Mouse (Mus musculus): ENCODE results near the gene Flvcr2. TPM values are rescaled to one million over a fixed set of nuclear protein-coding genes. Genes with fewer than 3 reads are reported as not detected.
"Not testable (repeated sequence)": the region's sequence is repeated elsewhere in the genome, so short reads cannot be mapped to it uniquely, and the experiment has no call there.

The Flvcr2 gene
- total RNA-seq (2021) = 1 to 10 TPM; 2.3 to 3.1 TPM

DNA sequence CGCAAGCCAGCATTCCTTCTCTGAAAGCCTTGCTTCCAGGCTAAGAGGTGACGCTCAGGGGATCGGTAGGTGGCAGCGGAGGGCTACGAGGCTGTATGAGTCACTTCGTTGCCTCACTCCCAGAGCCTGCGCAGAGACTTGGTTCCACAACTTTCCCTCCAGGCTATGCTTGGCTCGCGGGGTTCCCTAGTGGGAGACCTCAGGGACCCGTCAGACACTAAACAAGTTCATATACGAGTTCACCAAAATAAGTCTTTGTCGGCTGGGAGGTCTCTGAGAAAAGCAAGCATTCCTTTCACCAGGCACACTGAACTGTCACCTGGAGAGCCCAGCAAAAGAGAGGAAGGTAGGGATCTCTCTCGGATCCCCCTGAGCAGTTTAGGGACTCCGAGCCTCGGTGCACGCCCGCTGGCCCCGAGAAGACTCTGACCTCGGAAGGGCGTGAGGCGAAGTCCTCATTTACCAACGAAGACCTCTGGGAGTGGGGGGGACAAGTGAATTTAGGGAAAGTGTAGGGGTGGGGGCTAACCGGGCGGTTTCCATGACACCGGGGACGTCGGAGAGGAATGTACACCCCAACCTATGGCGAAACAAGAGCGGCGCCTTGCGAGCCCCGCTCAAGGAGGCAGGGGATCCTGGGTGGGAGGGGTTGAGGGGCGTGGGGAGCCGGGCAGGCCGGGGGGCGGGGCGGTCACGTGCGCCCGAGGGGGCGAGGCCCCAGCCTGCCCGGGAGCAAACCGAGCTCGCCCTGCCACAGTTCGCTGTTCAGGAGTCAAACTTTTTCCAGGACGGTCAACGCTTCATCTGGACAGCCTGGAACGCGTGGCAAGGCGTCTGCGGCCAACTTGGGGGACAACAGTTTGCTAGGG lies at the start of gene Flvcr2:
Flvcr2 (plus strand) TSS at position 713 of the 869 bp plus-strand sequence.
- intact Hi-C loops (cut with DNase I) = loop anchor here (1.0 to 5.0 kb wide), 2 partner anchors 72 to 331 kb away; partner anchors contain the start of gene Tgfb3
- peak; percentile 81 to 82 for DNase-seq

GRCm38 (mm10) chr12:85698179-85698578 lies 48.2 kb upstream of the Flvcr2 start:
- intact Hi-C loops (cut with DNase I); DNase-seq: not testable (repeated sequence)

DNA sequence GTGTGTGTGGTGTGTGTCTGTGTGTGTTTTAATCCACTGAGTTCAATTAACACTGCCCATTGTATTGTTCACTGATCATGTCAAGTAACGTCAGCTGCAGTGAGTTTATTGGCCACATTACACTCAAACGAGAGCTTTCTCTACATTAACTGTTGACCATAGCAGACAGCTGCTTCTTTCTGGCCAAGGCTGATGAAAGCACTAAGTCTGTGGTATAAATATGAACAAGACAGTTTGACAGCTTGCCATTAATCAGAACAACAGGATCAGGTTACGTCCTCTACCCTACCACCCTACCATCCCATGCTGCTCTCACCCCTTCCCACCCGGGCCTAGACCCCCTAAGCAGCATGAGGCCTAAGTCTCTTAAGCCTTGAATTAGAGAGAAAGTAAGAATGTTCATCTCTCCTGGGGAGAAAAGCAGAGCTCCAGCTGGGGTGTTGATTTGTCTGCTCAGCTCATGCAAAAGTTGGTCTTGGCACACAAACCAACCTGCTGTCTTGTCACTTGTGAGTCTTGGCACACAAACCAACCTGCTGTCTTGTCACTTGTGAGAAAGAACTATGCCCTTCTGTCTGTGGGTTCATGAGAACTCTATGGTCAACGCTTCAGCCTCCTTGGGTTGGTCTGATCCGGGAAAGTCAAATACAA lies 46.0 kb upstream of the Flvcr2 start:
- intact Hi-C loops (cut with DNase I) = no loop called here

GRCm38 (mm10) chr12:85700842-85701223 lies 45.5 kb upstream of the Flvcr2 start:
- intact Hi-C loops (cut with DNase I) = no loop called here
- no peak for DNase-seq

More for the DNA sequence above, 46.0 kb upstream of the Flvcr2 start:
- DNase-seq = no peak

DNA sequence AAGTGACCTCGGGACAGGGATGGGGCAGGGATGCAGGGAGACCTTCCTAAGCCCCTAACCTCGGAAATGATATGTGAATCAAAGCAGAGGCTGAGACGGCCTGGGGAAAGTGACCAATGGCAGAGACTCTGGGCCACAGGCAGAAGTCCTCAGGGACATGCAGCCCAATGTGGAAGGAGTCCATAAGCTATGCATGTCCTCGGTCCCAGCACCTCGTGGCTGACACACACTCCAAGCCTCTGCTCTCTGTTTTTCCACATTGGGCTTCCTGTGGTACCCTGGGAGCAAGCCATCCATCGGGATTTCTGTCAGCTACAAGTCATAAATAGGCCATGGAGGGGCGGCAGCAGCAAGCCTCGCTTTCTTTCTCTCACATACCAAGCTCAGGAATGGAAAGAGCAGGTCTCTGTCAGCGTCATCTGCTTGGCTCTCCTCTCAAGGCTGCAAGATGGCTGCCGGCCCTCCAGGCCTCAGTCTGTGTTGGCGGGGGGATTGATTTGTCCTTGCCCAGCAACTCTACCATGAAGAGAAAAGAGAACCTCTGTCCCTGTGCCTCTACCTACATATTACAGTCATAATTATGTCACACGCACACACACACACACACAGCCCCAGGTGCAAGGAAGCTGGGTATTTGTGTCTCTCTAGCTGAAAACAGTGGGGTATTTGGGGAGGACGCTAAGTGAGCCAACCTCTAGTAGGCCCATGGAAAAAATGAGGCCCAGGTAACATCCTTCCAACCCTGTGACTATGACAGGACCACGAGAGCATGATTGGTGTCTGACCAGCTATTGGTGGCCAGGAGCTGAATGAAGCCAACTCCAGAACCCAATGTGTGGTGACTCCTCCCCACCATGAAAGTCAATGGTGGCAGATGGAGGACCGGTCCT lies 43.9 kb upstream of the Flvcr2 start:
- intact Hi-C loops (cut with DNase I) = no loop called here
- no peak for DNase-seq

DNA sequence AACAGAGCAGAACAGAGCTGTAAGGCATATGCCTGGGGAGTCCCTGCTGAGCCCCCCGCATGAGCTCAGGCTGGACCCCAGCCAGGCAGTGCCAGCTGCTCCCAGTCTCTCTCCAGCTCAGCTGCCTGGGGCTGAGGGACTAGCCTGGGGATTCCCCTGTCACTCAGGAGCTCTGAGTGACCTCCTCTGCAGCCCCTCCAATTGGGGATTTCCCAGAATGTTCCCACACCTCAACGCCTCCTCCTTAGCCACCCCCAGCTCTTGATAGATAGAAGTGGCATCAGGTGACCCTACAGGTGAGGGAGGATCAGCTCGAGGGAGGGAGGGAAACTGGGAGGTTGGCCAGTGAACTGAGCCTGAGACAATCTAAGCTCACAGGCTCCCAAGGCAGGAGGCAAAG lies 42.8 kb upstream of the Flvcr2 start:
- DNase-seq = no peak
- intact Hi-C loops (cut with DNase I) = no loop called here

- intact Hi-C loops (cut with DNase I) = no loop called here
- no peak for DNase-seq
These were observed 41.8 kb upstream of the Flvcr2 start for GRCm38 (mm10) chr12:85704566-85704965.

- intact Hi-C loops (cut with DNase I) = no loop called here
- DNase-seq = peak; percentile 83 to 87
These were observed 41.1 kb upstream of the Flvcr2 start for GRCm38 (mm10) chr12:85705002-85705830.

DNA sequence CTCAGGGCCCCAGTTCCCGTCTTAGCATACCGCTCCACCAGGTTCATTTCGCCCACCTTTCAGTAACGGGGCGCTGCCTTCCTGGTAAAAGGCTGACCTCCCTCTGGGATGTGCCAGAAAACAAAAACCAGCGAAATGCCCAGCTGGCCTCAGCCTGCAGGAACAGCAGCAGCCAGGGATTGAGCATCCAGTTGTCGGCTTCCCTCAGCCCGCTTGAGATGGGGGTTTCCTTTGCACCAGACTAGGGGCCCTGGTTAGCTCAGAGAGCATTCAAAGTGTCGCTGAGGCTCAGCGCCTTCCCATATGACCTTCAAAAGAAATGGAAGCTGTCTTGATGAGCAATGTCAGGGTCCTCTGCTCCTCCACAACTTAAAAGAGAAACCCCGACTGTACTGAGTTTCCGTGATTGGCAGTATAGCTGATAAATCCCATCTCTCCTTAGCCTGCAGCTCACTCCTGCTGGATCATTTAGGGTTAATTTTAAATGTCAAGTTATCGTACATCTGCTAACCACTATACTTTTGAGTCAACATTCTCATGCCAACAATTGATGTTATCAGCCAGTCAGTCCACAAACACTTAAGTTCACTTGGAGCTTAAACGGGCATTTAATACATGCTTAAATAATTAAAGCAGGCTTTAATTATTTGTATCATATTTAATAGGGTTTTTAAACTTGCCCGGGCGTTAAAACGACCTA lies 40.4 kb upstream of the Flvcr2 start:
- no peak for DNase-seq
- intact Hi-C loops (cut with DNase I) = no loop called here

DNA sequence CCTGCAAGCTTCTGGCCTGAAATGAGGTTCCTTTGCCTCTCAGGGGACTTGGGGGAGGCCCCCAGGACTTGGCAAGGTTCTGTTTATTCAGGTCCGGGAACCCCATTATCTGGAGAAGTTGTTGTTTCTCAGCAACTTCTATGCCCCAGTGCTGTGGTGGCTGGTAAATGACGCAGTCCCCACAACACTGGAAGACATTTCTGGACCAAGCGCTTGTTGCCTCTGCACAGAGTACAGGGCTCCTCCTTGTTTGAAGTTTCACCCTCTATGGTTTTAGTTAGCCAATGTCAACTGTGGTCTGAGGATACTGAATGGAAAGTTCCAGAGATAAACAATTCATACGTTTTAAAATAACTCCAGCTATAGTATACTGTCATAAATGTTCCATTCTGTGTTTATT lies 39.4 kb upstream of the Flvcr2 start:
- DNase-seq = no peak
- intact Hi-C loops (cut with DNase I) = no loop called here

GRCm38 (mm10) chr12:85707391-85707790 lies 38.9 kb upstream of the Flvcr2 start:
- DNase-seq = no peak
- intact Hi-C loops (cut with DNase I) = no loop called here

GRCm38 (mm10) chr12:85708556-85708955 lies 37.8 kb upstream of the Flvcr2 start:
- DNase-seq = no peak
- intact Hi-C loops (cut with DNase I) = no loop called here

DNA sequence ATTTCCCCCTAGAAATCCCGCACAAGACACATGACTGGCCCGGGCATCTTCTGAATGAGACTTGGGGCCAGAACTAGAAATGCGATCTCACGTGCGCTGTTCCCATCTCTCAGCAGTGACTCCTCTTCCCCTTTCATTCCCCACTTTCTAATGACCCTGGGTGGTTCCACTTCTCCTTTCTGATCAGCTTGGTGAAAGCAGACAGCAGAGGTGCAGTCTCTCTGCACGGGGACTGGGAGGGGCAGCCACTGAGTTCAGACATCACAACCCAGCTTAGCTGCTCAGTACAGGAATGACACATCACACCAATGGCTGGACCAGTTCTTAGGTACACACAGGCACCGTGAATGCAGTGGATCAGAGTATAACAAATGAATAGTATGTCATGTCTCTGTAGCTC lies 35.6 kb upstream of the Flvcr2 start:
- no peak for DNase-seq
- intact Hi-C loops (cut with DNase I) = no loop called here

GRCm38 (mm10) chr12:85712587-85712986 lies 33.8 kb upstream of the Flvcr2 start:
- intact Hi-C loops (cut with DNase I) = no loop called here
- no peak for DNase-seq

DNA sequence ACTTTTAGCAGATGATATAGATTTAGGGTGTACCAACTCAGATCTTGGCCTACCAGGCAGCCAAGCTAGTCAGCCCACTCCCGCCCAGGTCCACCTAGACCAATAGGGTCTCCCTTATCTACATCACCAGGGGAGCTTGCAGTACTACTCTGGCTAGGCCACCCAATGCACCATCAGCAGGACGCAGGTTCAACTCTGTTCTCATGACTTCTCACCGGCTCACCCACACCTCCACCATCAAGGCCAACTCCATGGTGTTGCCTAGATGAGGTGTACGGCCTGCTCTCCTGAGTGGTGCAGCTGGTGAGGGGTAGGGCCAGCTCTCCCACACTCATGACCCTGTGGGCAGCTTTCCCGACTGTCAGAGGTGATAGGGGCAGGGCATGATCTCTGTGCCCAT lies 32.2 kb upstream of the Flvcr2 start:
- intact Hi-C loops (cut with DNase I) = no loop called here

DNA sequence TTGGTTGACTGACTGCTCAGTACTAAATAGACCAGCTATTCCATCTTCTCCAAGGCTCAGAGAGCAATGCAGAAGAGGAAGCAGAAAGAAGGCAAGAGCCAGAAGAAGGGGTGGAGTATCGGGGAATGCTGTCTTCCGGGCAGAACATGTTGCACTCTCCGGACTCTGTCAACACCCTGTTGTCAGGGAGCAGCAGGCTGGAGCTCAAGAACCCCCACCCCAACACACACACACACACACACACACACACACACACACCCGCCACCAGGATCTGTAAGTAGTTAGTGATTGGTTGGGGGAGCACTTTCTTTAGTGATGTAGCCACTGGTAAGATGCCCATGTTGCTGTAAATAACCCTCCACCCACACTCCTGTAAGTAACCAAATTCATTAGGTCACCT lies 21.0 kb upstream of the Flvcr2 start:
- intact Hi-C loops (cut with DNase I) = loop anchor here (5.0 kb wide), 2 partner anchors 43 to 218 kb away; no protein-coding TSS in a partner anchor
- no peak for DNase-seq

More for the DNA sequence above, 32.2 kb upstream of the Flvcr2 start:
- DNase-seq = no peak

DNA sequence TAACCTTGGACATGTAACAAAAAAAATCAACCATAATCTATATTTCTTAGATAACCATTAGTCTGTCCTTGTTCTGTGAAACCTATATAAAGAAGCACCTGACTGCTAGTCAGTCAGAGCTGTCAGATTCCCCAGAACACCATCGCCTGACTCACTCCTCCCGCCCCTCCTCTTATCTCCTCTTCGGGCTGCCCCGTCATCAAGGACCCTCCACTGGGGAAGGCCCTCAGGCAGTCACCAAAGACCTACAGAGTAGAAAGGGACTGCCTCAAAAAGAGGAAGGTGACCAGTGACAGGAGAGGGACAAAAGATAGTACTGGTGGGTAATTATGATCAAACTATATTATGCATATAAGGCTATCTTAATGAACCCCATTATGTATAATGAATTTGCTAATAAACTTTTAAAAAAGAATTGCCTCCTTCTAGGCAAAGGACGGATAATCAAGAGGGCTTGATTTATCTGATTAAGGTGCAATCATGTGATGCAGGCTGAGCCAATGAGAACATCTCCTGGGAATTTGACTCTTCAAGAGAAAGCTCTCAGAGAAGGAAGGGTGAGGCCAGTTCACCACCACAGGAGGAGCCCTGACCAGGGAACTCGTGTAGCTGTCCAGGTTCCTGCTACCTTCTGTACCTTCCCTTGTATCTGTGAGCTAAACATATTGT lies 19.5 kb upstream of the Flvcr2 start:
- DNase-seq = no peak
- intact Hi-C loops (cut with DNase I) = loop anchor here (5.0 kb wide), 2 partner anchors 45 to 220 kb away; no protein-coding TSS in a partner anchor

DNA sequence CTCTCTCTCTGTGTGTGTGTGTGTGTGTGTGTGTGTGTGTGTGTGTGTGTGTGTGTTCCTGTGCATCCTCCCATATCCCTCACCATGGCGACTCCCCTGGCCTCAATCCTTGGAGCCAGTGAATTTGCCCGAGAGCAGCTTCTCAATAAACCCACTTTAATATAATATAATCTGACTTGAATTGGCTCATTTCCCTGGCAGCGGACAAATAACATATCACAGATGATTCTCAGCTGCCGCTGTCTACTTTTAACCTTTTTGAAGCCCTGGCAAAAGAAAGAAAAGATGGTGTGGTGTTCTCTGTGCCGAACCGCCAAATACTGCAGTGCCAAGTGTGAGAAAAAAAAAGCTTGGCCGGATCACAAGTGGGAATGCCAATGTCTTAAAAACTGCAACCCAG lies 18.2 kb upstream of the Flvcr2 start:
- intact Hi-C loops (cut with DNase I) = loop anchor here (5.0 kb wide), 2 partner anchors 46 to 221 kb away; no protein-coding TSS in a partner anchor
- DNase-seq = no peak
